Mouse (Mus musculus) telencephalon, adult 2 months (tissue): ENCODE results near the gene Gm20838.
"Not testable (repeated sequence)": the region's sequence is repeated elsewhere in the genome, so short reads cannot be mapped to it uniquely, and the experiment has no call there.

ENCODE experiments used
- DNase-seq: peaks from one replicate; pipeline ENCODE4 v3.0.0-alpha.2; 2011; ENCODE audit warnings: low read depth, low spot score

The Gm20838 gene

GRCm38 (mm10) chrY:33543064-33543463 is at the start of gene Gm20838:
Gene Gm20838, minus strand, starts transcription at chrY:33543164.
- DNase-seq = not testable (repeated sequence)
